Mouse (Mus musculus) neural tube, embryonic 14.5 days (tissue): Measurements from ENCODE around the gene Ddx46. TPM values are rescaled to one million over a fixed set of nuclear protein-coding genes. Genes with fewer than 3 reads are reported as not detected.
"Not testable (repeated sequence)": the region's sequence is repeated elsewhere in the genome, so short reads cannot be mapped to it uniquely, and the experiment has no call there.

ENCODE experiments used
- ATAC-seq: fragments of 200-750 bp; cut with Nextera tagmentation; 2 replicates; pipeline ENCODE4 v1.8.0; 2017; ENCODE audit warnings: low read depth, mild to moderate bottlenecking, moderate TSS enrichment, moderate library complexity
- H3K27ac ChIP-seq: fragments of 300-500 bp; sonication (generic); 2 replicates; pipeline ENCODE4 v1.5.1; 2014; ENCODE audit warnings: low read depth, mild to moderate bottlenecking, control low read depth, low read length, moderate library complexity, mixed read lengths
- H3K27me3 ChIP-seq: fragments of 300-500 bp; sonication (generic); 2 replicates; pipeline ENCODE4 v1.6.1; 2014; ENCODE audit warnings: low read length; ENCODE audit not compliant: control insufficient read depth, insufficient read depth
- H3K36me3 ChIP-seq: fragments of 300-500 bp; sonication (generic); 2 replicates; pipeline ENCODE4 v1.6.1; 2014; ENCODE audit warnings: low read length, mixed read lengths; ENCODE audit not compliant: control insufficient read depth, insufficient read depth
- H3K4me1 ChIP-seq: fragments of 300-500 bp; sonication (generic); 2 replicates; pipeline ENCODE4 v1.6.1; 2014; ENCODE audit warnings: low read length; ENCODE audit not compliant: control insufficient read depth, insufficient read depth
- H3K4me2 ChIP-seq: fragments of 300-500 bp; sonication (generic); 2 replicates; pipeline ENCODE4 v1.6.1; 2014; ENCODE audit warnings: mild to moderate bottlenecking, low read depth, low read length, control low read depth
- H3K4me3 ChIP-seq: fragments of 300-500 bp; sonication (generic); 2 replicates; pipeline ENCODE4 v1.5.1; 2014; ENCODE audit warnings: low read depth, low read length, control low read depth, mixed read lengths
- H3K9ac ChIP-seq: fragments of 300-500 bp; sonication (generic); replicated peaks from 2 replicates; pipeline ENCODE4 v1.6.1; 2014; ENCODE audit warnings: low read depth, mild to moderate bottlenecking, control low read depth, low read length, mixed read lengths
- H3K9me3 ChIP-seq: fragments of 300-500 bp; sonication (generic); 2 replicates; pipeline ENCODE4 v1.6.1; 2016; ENCODE audit warnings: low read length; ENCODE audit not compliant: control insufficient read depth
- WGBS: fragments of 180-500 bp; shearing (Covaris S2); extraction: QIAGEN DNeasy Blood & Tissue Kit; methylation state at CpG from one replicate; pipeline ENCODE4 v1.1.7; 2014; 5-methylcytosine and 5-hydroxymethylcytosine counted together
- polyA plus RNA-seq: library from polyadenylated mRNA; unstranded; fragments of >200 nt; fragmentation: Nextera tagmentation; extraction: Ambion mirVana; gene quantifications from 2 replicates; pipeline ENCODE4 v1.2.1, GENCODE M21; 2014

The Ddx46 gene
- polyA plus RNA-seq, 1 experiment from 2014 or later, result 31.2 TPM

GRCm38 (mm10) chr13:55695989-55696388 lies 61.2 kb downstream of the Ddx46 start:
- H3K27me3 ChIP-seq, H3K9me3 ChIP-seq, H3K4me3 ChIP-seq, H3K9ac ChIP-seq, H3K4me2 ChIP-seq, ATAC-seq, H3K27ac ChIP-seq: not testable (repeated sequence)
- no CpG with 5 or more reads among the region's 3 CpGs for WGBS
- Histone ChIP-seq H3K36me3 (peaks cover 12% of the 10 kb centered on the region), H3K4me1 (peaks cover 17% of the 10 kb centered on the region)

GRCm38 (mm10) chr13:55704301-55704700 lies 69.5 kb downstream of the Ddx46 start:
- H3K9ac ChIP-seq, result no peak overlapping the region
- H3K4me2 ChIP-seq, result no peak overlapping the region
- H3K27me3 ChIP-seq, result no peaks in the 10 kb centered on the region
- no peak overlapping the region for H3K27ac ChIP-seq
- no peak for ATAC-seq
- WGBS, result 90% methylated on average over 4 of the region's 4 CpGs
- H3K36me3 ChIP-seq, result peaks cover 21% of the 10 kb centered on the region
- no peaks in the 10 kb centered on the region for H3K9me3 ChIP-seq
- H3K4me3 ChIP-seq, result no peak overlapping the region
- no peaks in the 10 kb centered on the region for H3K4me1 ChIP-seq

GRCm38 (mm10) chr13:55712846-55713245 lies 78.0 kb downstream of the Ddx46 start:
- 91% methylated on average over 3 of the region's 3 CpGs for WGBS
- H3K9ac ChIP-seq, result no peak overlapping the region
- no peak for ATAC-seq
- H3K4me3 ChIP-seq, result no peak overlapping the region
- H3K27me3 ChIP-seq, result no peaks in the 10 kb centered on the region
- 0 out of 2 replicates have a peak, but pooled peaks cover 8% of the 10 kb centered on the region for H3K4me1 ChIP-seq
- no peak overlapping the region for H3K4me2 ChIP-seq
- no peaks in the 10 kb centered on the region for H3K9me3 ChIP-seq
- no peak overlapping the region for H3K27ac ChIP-seq
- H3K36me3 ChIP-seq, result no peaks in the 10 kb centered on the region

- Histone ChIP-seq H3K36me3 (0 out of 2 replicates have a peak, but pooled peaks cover 6% of the 10 kb centered on the region), H3K4me3 (peak within 1 kb of the TSS; percentile 92), H3K4me1 (0 out of 2 replicates have a peak, but pooled peaks cover 11% of the 10 kb centered on the region), H3K27ac (peak within 1 kb of the TSS; percentile 98), H3K27me3 (no peaks in the 10 kb centered on the region), H3K9me3 (no peaks in the 10 kb centered on the region), H3K4me2 (peak within 1 kb of the TSS; percentile 68), H3K9ac (peak within 1 kb of the TSS; percentile 89)
- peak; percentile 93 for ATAC-seq
- under 1% methylated on average over 62 of the region's 63 CpGs for WGBS
Measured at GRCm38 (mm10) chr13:55714501-55715166, 79.8 kb downstream of the Ddx46 start, which contains the start of gene Txndc15. TSS of gene Txndc15 (plus strand) at chr13:55714650.

GRCm38 (mm10) chr13:55715167-55715512 lies 80.3 kb downstream of the Ddx46 start:
- Histone ChIP-seq H3K9ac (peak overlapping the region; percentile 89), H3K27me3 (no peaks in the 10 kb centered on the region), H3K36me3 (peaks cover 6% of the 10 kb centered on the region; the same call in 1 of the 2 replicates), H3K27ac (peak overlapping the region; percentile 98), H3K4me1 (0 out of 2 replicates have a peak, but pooled peaks cover 11% of the 10 kb centered on the region), H3K4me3 (peak overlapping the region; percentile 92), H3K9me3 (no peaks in the 10 kb centered on the region), H3K4me2 (peak overlapping the region; percentile 68)
- WGBS, result 7% methylated on average over 5 of the region's 5 CpGs
- ATAC-seq, result 0 out of 2 replicates have a peak, but pooled peaks have one; percentile 19

- Histone ChIP-seq H3K4me2 (peak overlapping the region; percentile 68), H3K9ac (peak overlapping the region; percentile 89; the same call in 1 of the 2 replicates), H3K36me3 (peaks cover 6% of the 10 kb centered on the region; the same call in 1 of the 2 replicates), H3K27me3 (no peaks in the 10 kb centered on the region), H3K4me1 (0 out of 2 replicates have a peak, but pooled peaks cover 11% of the 10 kb centered on the region), H3K9me3 (no peaks in the 10 kb centered on the region), H3K4me3 (no peak overlapping the region), H3K27ac (no peak overlapping the region; the same call in 1 of the 2 replicates)
- 84% methylated on average over 7 of the region's 7 CpGs for WGBS
- no peak for ATAC-seq
Measured at GRCm38 (mm10) chr13:55715908-55716510, 81.2 kb downstream of the Ddx46 start.

- Histone ChIP-seq H3K27ac (no peak overlapping the region), H3K36me3 (peaks cover 24% of the 10 kb centered on the region; the same call in 1 of the 2 replicates), H3K4me3 (no peak overlapping the region), H3K9ac (no peak overlapping the region), H3K27me3 (no peaks in the 10 kb centered on the region), H3K4me1 (0 out of 2 replicates have a peak, but pooled peaks cover 3% of the 10 kb centered on the region), H3K4me2 (no peak overlapping the region), H3K9me3 (no peaks in the 10 kb centered on the region)
- WGBS, result 65% methylated on average over 8 of the region's 8 CpGs
- no peak for ATAC-seq
Measured at GRCm38 (mm10) chr13:55721516-55721915, 86.7 kb downstream of the Ddx46 start.

- ATAC-seq, result no peak
- no peaks in the 10 kb centered on the region for H3K9me3 ChIP-seq
- no peak overlapping the region for H3K9ac ChIP-seq
- WGBS, result 94% methylated on average over 2 of the region's 2 CpGs
- H3K4me3 ChIP-seq, result no peak overlapping the region
- H3K36me3 ChIP-seq, result peaks cover 25% of the 10 kb centered on the region; the same call in 1 of the 2 replicates
- no peaks in the 10 kb centered on the region for H3K27me3 ChIP-seq
- no peak overlapping the region for H3K4me2 ChIP-seq
- no peak overlapping the region for H3K27ac ChIP-seq
- 0 out of 2 replicates have a peak, but pooled peaks cover 3% of the 10 kb centered on the region for H3K4me1 ChIP-seq
Measured at GRCm38 (mm10) chr13:55721995-55722394, 87.2 kb downstream of the Ddx46 start.

GRCm38 (mm10) chr13:55726598-55727119 lies 91.8 kb downstream of the Ddx46 start:
- Histone ChIP-seq H3K9ac (peak overlapping the region; percentile 68), H3K27ac (peak overlapping the region; percentile 90), H3K4me3 (peak overlapping the region; percentile 50), H3K36me3 (peaks cover 19% of the 10 kb centered on the region; the same call in 1 of the 2 replicates), H3K4me1 (peaks cover 4% of the 10 kb centered on the region; the same call in 1 of the 2 replicates), H3K4me2 (peak overlapping the region; percentile 63), H3K9me3 (no peaks in the 10 kb centered on the region), H3K27me3 (no peaks in the 10 kb centered on the region)
- ATAC-seq, result no peak
- WGBS, result 4% methylated on average over 4 of the region's 4 CpGs
